Mouse (Mus musculus): ENCODE data around the gene Bnip1. TPM values are rescaled to one million over a fixed set of nuclear protein-coding genes. Genes with fewer than 3 reads are reported as not detected.

Gene Bnip1
- 31.8 and 35.1 TPM in 2 replicates for total RNA-seq (2017)

DNA sequence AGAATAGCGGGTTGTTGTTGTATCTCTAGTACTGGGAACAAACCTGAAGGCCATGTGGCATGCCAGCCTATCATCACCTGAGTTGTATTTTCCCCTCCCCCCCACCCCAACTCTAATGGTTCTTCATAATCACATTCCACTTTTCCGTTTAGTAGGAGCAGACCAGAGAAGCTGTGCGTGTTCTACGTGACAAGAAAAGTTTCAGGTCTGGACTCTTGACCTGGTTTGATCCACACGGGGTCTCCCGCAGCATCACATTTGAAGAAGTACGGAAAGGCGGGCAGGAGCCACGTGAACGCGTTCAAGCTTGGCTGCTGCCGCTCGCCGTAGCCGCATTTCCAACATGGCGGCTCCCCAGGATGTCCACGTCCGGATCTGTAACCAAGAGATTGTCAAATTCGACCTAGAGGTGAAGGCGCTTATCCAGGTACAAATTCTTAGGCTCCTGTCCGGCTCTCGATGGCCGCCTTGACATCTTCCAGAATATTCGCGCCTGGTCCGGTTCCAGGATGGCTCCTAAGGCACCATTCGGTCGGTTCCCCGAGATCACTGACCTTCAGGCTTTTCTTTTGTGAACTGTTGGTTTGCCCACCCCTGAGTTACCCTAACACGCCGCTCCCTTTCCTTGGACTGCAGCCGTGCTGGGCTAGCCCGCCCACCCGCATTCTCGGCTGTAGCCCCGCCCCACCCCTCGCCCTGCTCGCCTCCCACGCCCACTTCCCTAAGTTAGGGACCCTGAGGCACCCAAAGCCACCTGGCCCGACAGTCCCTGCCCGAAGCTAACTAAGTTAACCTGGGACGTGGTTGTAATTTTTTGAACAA, at the start of gene Bnip1:
Gene Bnip1, plus strand, starts transcription at position 317 of the 822 bp plus-strand sequence.
- peak; percentile 58; the same call in 1 of the 2 replicates for ATAC-seq (ENCODE audit: extremely low read depth, insufficient number of reproducible peaks, low FRiP score, poor library complexity, severe bottlenecking)

DNA sequence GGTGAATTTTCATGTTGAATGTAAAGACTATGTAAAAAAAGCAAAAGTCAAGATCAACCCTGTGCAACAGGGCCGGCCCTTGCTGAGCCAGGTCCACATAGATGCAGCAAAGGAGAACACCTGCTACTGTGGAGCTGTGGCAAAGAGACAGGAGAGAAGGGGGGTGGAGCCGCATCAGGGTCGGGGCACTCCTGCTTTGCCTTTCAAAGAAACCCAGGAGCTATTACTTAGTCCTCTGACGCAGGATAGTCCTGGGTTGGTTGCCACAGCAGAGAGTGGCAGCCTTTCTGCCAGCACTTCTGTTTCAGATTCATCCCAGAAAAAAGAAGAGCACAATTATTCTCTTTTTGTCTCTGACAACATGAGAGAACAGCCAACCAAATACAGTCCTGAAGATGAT, 38.3 kb upstream of the Bnip1 start:
- ATAC-seq (ENCODE audit: extremely low read depth, insufficient number of reproducible peaks, low FRiP score, poor library complexity, severe bottlenecking) = no peak

DNA sequence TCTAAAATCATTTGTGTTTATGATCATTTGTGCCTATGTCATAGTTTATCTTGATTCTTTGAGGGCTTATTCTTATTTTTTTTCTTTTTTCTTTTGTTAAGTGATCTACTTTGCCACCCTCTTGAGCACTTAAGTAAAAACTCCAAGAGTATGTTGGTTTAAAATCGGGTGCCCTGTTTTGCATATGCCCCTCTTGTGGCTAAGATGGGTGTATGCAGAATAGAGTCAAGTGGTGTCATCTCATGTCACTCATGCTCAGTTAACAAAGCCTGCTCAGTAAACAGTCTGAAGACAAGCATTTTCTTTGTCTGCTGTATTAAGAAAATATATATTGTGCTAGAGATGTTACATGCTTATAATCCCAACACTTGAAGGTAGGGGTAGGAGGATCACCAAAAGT, 37.6 kb upstream of the Bnip1 start:
- no peak for ATAC-seq (ENCODE audit: extremely low read depth, insufficient number of reproducible peaks, low FRiP score, poor library complexity, severe bottlenecking)

DNA sequence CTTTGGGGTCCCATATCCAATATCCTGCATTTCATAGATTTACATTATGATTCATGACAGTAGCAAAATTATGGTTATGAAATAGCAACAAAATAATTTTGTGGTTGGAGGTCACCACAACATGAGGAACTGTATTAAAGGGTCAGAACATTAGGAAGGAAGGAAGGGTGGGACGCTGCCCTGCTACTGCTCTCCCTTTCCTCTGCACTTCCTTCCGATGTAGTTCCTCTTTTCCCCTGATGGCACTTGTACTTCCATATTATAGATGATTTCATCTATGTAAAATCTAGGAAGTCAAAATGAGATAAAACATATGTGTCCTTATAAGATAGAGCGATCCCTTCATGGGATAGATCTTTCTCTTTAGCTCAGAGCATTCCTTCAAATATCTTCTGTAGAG, 30.9 kb upstream of the Bnip1 start:
- no peak for ATAC-seq (ENCODE audit: extremely low read depth, insufficient number of reproducible peaks, low FRiP score, poor library complexity, severe bottlenecking)

DNA sequence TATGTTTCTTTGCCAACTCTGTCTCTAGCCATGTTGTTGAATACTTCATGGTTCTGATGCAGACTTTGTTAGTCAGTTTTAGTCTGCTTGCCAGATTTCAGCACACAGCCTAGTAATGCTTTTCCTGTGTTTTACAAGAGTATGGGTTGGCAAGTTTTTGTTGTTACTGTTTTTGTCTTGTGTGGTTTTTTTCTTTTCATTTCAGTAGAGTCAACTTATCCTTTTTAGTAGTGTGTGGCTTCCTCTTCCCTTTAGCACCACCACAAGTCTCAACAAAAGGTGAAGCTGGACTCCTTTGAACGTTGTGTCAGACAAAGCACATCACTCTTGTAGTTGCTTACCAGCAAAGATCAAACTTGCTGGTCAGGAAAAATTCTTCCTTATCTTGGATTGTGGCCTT, 28.6 kb upstream of the Bnip1 start:
- no peak for ATAC-seq (ENCODE audit: extremely low read depth, insufficient number of reproducible peaks, low FRiP score, poor library complexity, severe bottlenecking)

DNA sequence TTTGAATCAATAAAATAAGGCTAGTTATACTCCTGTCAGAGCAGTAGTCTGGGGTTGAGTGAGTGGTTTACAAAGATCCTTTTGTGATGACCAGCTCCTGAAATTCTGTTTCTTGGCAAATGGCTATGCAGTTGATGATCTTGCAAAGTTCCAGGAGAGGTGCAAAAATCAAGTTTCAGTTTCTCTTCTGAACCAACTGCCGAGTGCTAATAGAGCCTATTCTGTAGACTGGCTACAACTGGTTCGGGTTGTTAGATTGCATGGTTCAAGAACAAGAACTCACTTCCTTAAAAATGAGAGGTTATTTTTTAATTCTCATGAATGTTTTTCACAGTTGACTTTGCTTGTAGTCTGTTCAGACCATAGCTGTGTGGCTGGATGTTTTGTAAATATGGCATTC, 27.4 kb upstream of the Bnip1 start:
- ATAC-seq (ENCODE audit: extremely low read depth, insufficient number of reproducible peaks, low FRiP score, poor library complexity, severe bottlenecking) = peak; percentile 58; the same call in 1 of the 2 replicates

DNA sequence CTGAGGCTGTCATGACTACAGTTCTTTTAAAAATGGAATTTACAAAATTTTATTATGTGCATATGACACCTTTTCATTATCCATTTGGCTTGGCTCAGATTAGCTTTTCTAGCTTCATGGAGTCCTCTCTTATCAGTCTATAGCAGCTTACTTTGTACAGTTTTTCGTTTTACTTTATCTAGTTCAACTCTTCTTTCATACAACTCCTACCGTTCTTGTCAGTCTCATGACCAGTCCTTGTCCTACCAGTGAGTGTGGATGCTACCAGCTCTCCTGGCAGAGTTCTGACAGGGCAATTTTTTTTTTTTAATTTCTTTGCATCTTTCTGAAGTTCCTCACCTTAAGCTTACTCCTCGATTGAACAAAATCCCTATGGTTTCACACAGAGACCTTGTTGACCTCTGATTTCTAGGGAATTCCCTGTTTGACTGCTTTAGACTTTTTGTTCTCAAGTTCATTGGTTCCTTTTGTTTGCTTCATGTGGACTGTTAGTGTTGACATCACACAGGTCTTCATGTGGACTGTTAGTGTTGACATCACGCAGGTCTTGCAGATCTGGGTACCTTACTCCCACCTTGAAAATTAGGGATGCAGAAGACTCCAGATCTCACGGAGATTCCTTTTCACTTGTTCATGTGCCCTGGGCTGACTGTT, 13.6 kb upstream of the Bnip1 start:
- no peak for ATAC-seq (ENCODE audit: extremely low read depth, insufficient number of reproducible peaks, low FRiP score, poor library complexity, severe bottlenecking)

DNA sequence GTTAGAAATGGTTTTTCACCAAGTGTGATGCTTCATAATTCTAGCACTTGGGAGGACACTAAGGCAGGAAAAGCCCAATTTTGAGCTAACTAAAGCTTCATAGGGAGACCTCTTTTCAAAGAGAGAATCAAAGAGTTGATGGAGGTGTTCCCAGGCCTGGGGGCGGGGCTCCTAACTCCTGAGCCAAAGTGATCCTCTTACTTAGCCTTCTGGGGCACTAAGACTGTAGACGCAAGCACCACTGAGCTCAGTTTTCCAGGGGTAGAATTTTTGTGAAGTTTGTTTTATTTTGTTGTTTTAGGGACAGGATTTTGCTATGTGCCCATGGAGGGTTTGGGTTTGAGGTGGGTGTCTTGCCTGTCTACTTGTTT, 13.1 kb upstream of the Bnip1 start:
- ATAC-seq (ENCODE audit: extremely low read depth, insufficient number of reproducible peaks, low FRiP score, poor library complexity, severe bottlenecking) = no peak

DNA sequence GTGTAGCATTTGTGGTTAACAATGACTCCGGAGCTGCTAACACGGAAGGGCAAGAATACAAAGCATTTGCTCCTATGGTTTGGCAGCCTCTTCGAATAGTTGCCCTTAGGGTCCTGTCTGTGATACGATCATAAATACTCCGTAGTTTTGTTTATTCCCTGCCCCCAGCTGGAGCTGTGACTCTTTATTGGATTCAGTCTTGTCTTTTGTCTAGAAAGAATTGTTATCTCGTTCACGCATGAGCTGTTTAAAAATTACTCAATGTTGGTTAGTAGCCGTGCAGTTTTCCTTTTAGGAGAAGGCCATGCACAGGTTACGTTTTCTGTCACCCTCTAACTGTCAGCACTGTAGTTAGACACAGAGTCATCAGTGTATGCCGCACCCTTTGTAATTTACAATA, 4.7 kb upstream of the Bnip1 start:
- ATAC-seq (ENCODE audit: extremely low read depth, insufficient number of reproducible peaks, low FRiP score, poor library complexity, severe bottlenecking) = no peak

DNA sequence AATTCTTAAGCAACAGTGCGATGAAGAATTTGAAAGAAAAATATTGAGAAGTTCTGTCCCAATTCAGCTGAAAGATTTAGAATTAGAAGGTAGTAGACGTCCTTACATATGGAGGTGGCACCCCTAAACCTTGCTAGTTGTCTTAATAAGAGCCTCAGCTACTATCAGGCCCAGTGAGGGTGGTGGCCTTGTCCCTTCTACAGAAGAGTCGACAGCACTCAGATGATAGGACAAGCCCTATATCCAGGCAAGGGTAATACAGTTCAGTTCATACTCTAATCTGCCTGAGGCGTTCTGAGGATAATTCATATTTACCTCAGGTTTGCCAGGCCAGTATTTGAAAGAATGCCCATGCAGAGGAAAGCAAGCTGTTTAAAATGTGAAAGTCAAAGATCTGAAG, 2.9 kb upstream of the Bnip1 start:
- no peak for ATAC-seq (ENCODE audit: extremely low read depth, insufficient number of reproducible peaks, low FRiP score, poor library complexity, severe bottlenecking)

DNA sequence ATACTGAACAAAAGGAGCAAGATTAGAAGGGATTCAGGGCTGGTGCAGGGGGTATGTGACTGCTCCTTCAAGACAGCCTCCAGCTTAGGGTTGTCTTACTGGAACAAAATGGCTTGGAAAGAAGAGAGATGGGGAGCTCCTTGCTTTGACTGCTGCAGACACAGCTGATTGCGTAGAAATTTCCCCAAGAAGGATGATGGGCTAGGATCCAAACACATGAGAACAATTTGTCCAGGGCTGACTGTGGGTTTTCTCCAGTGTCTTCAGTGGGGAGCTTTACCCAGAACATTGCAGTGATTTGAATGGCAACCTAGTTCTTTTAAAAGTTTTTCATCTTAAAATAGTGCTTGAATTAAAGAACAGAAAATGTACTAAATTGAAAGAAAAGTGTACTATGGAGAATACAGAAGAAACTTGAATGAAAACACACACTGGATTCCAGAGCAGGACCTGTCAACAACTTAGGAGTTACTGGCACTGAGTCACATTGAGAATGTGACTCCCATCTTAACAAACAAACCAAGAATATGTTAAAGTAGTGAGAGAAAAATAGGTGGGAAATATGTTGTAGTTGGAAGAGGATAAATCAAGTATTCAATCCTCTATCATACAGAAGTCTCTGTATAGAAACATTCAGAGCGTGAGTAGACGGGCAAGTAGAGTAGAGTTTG, 2.3 kb upstream of the Bnip1 start:
- no peak for ATAC-seq (ENCODE audit: extremely low read depth, insufficient number of reproducible peaks, low FRiP score, poor library complexity, severe bottlenecking)

DNA sequence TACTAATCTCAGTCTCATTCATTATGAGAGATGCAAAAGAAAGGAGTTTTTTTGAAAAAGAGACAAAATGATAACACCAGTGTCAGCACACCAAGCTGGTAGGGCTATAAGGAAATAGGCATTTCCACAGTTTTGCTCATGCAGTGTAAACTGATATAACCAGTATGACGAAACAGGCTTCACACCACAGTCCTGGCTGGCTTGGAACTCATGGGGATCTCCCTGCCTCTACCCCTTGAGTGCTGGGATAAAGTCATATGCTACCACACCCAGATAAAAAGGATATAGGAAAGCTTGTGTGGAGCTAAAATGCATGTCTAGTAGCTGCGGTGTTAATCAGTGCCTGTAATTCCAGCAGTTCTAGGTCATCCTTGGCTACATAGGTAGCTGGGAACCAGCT, 1.4 kb upstream of the Bnip1 start:
- no peak for ATAC-seq (ENCODE audit: extremely low read depth, insufficient number of reproducible peaks, low FRiP score, poor library complexity, severe bottlenecking)

DNA sequence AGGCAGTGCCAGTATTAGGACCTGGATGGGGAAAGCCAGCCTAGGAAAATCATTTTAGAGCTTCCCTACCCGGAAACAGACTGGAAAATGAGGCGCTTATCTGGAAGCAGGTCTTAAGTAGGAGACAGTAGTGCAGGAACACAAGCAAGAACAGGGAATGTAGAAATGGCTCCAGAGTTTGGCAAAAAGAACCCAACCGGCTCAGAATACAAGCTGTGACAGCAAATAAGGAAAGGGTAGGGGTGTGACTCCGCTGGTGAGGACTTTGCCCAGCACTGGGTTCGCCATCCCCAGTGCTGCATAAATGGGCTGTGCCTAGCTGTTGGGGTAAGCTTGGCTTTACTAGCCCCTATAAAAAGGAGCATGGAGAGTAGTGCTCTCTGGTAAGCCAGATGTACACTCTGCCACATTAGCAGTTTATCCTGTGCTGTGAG, 761 bp downstream of the Bnip1 start:
- ATAC-seq (ENCODE audit: extremely low read depth, insufficient number of reproducible peaks, low FRiP score, poor library complexity, severe bottlenecking) = no peak

DNA sequence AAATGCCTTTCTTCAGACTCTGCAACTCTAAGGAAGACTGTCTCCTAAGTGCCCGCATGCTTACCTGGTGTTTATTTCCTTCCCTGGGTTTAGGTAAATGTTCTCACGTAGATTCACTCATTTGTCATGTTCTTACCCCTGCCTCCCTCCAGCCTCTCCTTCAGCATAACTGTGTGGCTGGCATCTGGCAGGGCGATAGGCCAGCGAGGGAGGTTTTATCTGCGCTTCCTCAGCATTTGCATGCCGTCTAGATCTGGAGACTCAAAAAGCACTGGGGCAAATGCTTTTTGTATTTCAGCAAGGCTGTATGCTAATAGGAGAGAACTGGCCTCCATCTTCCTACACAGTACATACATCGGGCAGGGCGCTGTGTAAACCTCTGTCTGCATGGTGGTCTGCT, 3.7 kb downstream of the Bnip1 start:
- no peak for ATAC-seq (ENCODE audit: extremely low read depth, insufficient number of reproducible peaks, low FRiP score, poor library complexity, severe bottlenecking)

DNA sequence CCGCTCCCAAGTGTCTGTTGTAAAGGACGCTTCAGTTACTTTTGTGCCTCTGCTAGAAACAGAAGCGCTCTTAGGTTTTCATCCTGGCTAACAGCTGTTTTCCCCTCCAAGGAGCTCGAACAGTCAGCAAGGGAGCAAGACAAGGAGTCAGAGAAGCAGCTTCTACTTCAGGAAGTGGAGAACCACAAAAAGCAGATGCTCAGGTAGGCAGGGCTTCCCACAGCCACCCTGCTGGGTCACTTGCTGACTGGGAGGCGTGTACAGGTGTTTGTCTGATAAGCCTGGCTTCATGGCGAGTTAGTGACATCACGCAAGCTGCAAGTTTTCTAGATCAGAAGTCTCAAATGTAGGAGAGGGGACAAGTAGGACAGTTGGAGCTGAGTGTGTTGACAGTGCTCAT, 5.7 kb downstream of the Bnip1 start:
- no peak for ATAC-seq (ENCODE audit: extremely low read depth, insufficient number of reproducible peaks, low FRiP score, poor library complexity, severe bottlenecking)

DNA sequence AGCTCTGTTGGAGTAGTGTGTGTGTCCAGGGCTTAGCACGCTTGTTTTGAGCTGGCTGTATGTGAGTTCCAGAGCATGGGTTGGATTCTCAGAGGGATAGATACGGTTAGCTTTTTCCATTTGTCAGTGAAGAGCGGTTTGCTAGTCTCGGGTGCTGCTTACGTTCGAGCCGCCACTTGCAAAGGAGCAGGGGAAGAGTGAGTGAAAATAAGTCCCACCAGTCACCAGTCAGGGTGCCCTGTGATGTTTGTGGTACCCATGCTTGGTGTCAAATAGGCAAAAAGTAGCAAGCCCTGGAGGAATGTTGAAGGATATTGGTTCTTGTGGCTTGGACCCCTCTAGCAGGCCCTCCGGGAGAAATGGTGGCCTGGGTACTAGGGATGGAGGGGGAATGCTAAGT, 8.1 kb downstream of the Bnip1 start:
- ATAC-seq (ENCODE audit: extremely low read depth, insufficient number of reproducible peaks, low FRiP score, poor library complexity, severe bottlenecking) = no peak

DNA sequence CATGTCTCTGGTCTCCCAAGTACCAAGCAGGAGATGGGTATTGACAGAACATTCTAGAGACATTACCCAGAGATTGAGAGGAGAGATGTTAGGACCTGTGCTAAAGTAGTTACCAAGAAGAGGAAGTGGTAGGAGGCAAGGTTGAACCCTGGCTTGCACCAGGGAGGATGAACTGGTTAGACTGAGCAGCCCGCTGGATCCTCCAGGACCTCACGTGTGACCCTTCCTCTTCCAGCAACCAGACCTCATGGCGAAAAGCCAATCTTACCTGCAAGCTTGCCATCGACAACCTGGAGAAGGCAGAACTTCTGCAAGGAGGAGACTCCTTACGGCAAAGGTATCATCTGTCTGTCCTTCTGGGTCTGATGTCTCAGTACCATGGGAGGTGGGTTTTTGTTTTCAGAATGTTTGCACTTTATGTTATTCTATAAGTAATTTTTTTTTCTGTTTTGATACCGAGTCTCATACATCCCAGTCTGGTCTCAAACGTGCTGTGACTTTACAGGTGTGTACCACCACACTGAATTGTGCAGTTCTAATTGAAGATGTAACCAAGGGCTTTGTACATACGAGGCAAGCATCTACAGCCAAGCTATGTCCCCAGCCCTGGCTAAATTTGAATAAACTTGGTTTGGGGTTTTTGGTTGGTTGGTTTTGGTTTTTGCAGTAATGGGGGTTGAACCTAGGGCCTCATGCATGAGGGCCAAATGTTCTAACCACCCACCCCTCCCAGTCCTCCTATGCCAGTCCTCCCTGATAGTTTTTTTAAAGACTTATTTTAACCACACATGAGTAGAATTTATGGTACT, 8.8 kb downstream of the Bnip1 start:
- peak; percentile 18; the same call in 1 of the 2 replicates for ATAC-seq (ENCODE audit: extremely low read depth, insufficient number of reproducible peaks, low FRiP score, poor library complexity, severe bottlenecking)

DNA sequence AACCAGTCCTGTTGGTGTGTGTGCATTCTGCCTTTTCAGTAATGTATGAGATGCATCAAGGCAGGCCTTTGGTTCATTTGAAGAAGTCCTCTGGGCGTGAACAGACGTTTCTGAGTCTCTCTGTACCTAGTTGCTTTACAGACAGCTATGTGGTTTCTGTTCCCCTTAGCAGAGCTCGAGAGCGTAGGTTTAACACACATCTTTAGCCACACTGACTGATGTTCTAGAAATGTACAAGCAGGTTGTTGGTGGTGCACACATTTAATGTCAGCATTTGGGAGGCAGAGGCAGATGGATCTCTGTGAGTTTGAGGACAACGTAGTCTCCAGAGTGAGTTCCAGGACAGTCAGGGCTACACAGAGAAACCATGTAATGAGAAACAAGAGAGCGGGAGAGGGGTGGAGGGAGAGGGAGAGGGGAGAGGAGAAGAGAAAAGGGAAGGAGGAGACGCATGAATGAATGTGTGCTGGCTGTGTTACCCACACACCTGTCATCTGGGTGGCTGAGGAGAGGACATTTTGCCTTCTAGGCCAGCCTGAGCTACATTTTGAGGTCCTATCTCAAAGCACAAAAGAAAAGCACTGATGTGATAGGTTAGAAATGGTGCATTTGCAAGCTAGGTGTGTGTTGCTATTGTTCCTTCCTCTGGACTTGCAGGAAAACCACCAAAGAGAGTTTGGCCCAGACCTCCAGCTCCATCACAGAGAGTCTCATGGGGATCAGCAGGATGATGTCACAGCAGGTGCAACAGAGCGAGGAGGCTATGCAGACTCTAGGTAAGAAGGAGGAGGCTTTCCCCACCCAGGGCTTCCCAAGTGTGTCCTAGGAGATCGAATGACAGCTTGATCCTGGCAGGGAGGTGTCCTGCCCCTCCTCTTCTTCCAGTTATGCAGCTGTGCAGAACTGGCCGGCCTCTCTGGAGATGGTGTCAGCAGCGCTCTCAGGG, 9.7 kb downstream of the Bnip1 start:
- ATAC-seq (ENCODE audit: extremely low read depth, insufficient number of reproducible peaks, low FRiP score, poor library complexity, severe bottlenecking) = peak; percentile 60
